Mouse (Mus musculus): Measurements from ENCODE around the gene Slc9a9. TPM values are rescaled to one million over a fixed set of nuclear protein-coding genes. Genes with fewer than 3 reads are reported as not detected.

Gene Slc9a9
- polyA plus RNA-seq, 1 experiment: 8.9 TPM

DNA sequence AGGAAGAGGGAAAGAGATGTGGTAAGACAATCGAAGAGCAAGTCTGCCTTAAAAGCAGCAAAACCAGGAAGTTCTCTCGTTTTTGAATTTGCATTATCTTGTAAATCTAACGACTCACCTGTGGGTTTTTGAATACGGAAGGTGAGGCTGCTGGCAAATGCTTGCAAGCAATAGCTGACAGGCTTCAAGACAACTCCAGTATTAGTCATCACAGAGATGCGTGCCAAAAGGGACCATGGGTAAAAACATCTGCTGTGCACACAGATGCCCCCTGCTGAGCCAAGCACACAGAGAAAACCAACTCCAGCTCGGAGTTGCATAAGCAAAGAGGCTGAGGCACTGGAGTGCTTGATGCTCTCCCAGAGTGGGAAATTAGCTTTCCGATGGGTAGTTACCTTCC is 1.1 kb upstream of the Slc9a9 start:
- DNase-seq: peak; percentile 24 to 30
- Histone ChIP-seq H3K27ac (ENCODE audit: insufficient read depth, low read length) (no peak overlapping the region), H3K4me1 (ENCODE audit: control insufficient read depth, insufficient read depth, low read length) (peaks cover 3% of the 10 kb centered on the region), H3K27me3 (ENCODE audit: control insufficient read depth, insufficient read depth, low read length) (no peaks in the 10 kb centered on the region), H3K4me3 (replicated peaks; ENCODE audit: insufficient read depth, low read depth, low read length) (no peak overlapping the region)
- 67% methylated on average over 7 of the region's 7 CpGs for WGBS
- TF ChIP-seq CTCF (IDR thresholded peaks at IDR 0.05; ENCODE audit: borderline replicate concordance, insufficient read depth, low read depth, low read length) (no peak), POLR2A (IDR thresholded peaks at IDR 0.05; ENCODE audit: borderline replicate concordance, insufficient read depth, low read length) (no peak)

DNA sequence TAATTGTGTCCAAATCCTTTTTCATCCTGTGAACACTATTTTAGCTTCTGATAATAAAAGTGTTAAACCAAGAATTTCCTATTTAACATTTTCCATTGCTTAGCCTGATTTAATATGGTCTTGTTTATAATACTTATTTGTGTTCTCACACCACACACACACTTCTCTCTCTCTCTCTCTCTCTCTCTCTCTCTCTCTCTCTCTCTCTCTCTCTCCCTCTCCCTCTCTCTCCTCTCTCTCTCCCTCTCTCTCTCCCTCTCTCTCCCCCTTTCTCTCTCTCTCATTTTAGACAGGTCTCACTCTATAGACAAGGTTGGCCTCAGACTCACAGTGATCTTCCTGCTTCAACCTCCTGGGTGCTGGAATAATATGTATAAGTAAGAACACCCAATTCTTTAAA is 995 bp downstream of the Slc9a9 start:
- Histone ChIP-seq H3K4me3 (replicated peaks; ENCODE audit: insufficient read depth, low read depth, low read length) (peak overlapping the region; percentile 63), H3K4me1 (ENCODE audit: control insufficient read depth, insufficient read depth, low read length) (peaks cover 3% of the 10 kb centered on the region), H3K27ac (ENCODE audit: insufficient read depth, low read length) (no peak overlapping the region), H3K27me3 (ENCODE audit: control insufficient read depth, insufficient read depth, low read length) (no peaks in the 10 kb centered on the region)
- TF ChIP-seq POLR2A (IDR thresholded peaks at IDR 0.05; ENCODE audit: borderline replicate concordance, insufficient read depth, low read length): no peak
- no peak for TF ChIP-seq CTCF (IDR thresholded peaks at IDR 0.05; ENCODE audit: borderline replicate concordance, insufficient read depth, low read depth, low read length)
- DNase-seq: no peak

DNA sequence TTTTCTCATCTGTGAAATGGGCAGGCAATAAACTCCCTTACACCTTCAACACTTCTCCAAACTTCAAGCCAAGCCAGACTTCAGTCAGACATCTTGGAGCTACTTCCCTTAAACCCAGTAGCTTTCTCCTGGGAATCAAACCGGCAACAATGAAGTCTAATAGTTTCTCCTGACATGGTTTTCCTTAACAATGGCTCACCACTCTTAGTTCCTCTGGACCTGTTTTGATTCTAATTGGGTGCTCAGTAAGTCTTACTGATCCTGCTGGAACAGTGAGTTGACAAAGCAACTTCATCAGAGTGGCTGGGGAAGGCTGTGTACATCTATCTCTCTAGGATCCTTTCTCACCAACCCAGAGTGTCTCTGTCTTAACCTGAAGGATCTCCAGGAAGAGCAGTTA is 5.0 kb downstream of the Slc9a9 start:
- no peak for TF ChIP-seq CTCF (IDR thresholded peaks at IDR 0.05; ENCODE audit: borderline replicate concordance, insufficient read depth, low read depth, low read length)
- TF ChIP-seq POLR2A (IDR thresholded peaks at IDR 0.05; ENCODE audit: borderline replicate concordance, insufficient read depth, low read length): no peak
- 88% methylated on average over 1 of the region's 1 CpGs for WGBS
- no peak overlapping the region for H3K4me3 ChIP-seq (replicated peaks; ENCODE audit: insufficient read depth, low read depth, low read length)
- H3K27me3 ChIP-seq (ENCODE audit: control insufficient read depth, insufficient read depth, low read length): no peaks in the 10 kb centered on the region
- H3K27ac ChIP-seq (ENCODE audit: insufficient read depth, low read length): no peak overlapping the region
- no peak for DNase-seq
- no peaks in the 10 kb centered on the region; the same call in none of the 2 replicates for H3K4me1 ChIP-seq (ENCODE audit: control insufficient read depth, insufficient read depth, low read length)

DNA sequence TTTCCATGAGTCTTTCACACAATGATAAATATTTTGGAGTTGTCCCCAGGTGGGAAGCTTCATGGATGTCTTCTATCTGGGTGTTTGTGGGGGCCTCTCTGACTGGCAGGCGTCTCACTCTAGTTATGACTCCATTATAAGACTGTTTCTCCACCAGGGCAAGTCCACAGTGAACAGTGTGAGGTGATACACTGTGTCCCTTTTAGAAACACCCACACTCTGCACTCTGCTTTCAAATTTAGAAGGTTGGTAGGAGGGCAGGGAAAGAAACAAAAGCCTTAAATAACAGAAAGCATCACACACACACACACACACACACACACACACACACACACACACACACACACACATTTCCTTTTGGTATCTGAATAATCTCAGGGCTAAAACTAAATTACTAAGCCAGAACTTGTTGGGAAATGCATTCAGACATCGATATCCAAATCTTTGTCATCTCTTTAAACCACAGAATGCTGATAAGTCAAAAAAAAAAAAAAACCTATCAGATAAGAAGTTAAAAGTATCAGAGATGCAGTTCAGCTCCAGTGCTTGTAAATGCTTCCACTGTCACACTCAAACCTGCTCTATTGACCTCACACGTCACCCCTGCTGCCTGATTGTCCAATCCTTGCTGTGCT is 8.4 kb downstream of the Slc9a9 start:
- 92% methylated on average over 3 of the region's 3 CpGs for WGBS
- no peak for DNase-seq
- H3K27ac ChIP-seq (ENCODE audit: insufficient read depth, low read length): no peak overlapping the region
- no peak overlapping the region for H3K4me3 ChIP-seq (replicated peaks; ENCODE audit: insufficient read depth, low read depth, low read length)
- H3K4me1 ChIP-seq (ENCODE audit: control insufficient read depth, insufficient read depth, low read length): peaks cover 11% of the 10 kb centered on the region
- no peaks in the 10 kb centered on the region for H3K27me3 ChIP-seq (ENCODE audit: control insufficient read depth, insufficient read depth, low read length)
- TF ChIP-seq CTCF (IDR thresholded peaks at IDR 0.05; ENCODE audit: borderline replicate concordance, insufficient read depth, low read depth, low read length) (no peak), POLR2A (IDR thresholded peaks at IDR 0.05; ENCODE audit: borderline replicate concordance, insufficient read depth, low read length) (no peak)

DNA sequence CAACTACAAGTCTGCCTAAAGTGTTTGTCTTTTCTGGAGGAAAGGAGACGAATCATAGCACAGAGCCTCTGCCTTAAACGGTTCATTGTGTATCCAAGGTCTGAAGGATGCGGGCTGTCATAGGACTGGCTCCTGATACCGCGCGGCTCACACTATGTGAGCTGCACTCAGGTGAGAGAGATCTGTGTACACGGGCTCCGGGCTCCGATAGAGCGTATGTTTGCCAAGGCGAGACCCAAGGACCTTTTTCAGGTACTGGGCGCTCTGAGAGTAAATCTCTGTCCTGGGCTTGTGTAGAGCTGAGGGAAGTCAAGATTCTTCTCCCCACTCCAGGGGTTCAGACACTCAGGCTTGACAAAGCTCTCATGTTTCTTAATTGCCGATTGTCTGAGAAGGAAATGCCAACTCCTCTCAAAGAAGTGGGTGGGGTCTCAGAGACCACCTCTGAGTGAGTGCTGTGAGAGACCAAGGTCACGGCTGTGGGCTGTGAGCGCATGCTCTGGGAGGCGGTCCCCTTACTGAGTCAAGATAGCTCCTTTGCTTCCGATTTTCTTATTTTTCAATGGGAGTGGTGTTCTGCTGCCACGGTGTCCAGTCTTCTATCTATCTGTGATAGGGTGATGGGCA is 10.9 kb downstream of the Slc9a9 start:
- Histone ChIP-seq H3K27me3 (ENCODE audit: control insufficient read depth, insufficient read depth, low read length) (no peaks in the 10 kb centered on the region), H3K27ac (ENCODE audit: insufficient read depth, low read length) (no peak overlapping the region), H3K4me1 (ENCODE audit: control insufficient read depth, insufficient read depth, low read length) (peaks cover 11% of the 10 kb centered on the region), H3K4me3 (replicated peaks; ENCODE audit: insufficient read depth, low read depth, low read length) (no peak overlapping the region)
- TF ChIP-seq POLR2A (IDR thresholded peaks at IDR 0.05; ENCODE audit: borderline replicate concordance, insufficient read depth, low read length) (no peak), CTCF (IDR thresholded peaks at IDR 0.05; ENCODE audit: borderline replicate concordance, insufficient read depth, low read depth, low read length) (no peak)
- 87% methylated on average over 18 of the region's 18 CpGs for WGBS
- no peak for DNase-seq

DNA sequence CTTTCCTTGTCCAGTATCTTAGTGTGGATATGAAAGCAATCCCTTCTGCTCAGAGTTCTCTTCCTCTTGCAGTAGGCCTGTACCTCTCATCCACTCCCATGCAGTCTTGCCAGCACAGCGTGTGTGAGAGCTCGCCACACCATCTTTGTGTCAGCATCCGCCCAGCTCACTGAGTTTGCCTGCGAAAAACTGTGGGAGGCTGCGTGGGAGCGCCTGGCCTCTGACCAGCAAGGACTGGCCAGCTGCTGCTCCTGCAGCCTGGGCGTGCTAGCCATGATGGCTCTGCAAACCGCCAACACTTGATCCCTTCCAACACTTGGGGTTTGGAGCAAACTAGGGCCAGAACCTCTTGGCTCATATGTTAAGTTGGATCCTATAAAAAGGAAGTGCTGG is 11.4 kb downstream of the Slc9a9 start:
- peaks cover 11% of the 10 kb centered on the region for H3K4me1 ChIP-seq (ENCODE audit: control insufficient read depth, insufficient read depth, low read length)
- WGBS: 21% methylated on average over 8 of the region's 8 CpGs

DNA sequence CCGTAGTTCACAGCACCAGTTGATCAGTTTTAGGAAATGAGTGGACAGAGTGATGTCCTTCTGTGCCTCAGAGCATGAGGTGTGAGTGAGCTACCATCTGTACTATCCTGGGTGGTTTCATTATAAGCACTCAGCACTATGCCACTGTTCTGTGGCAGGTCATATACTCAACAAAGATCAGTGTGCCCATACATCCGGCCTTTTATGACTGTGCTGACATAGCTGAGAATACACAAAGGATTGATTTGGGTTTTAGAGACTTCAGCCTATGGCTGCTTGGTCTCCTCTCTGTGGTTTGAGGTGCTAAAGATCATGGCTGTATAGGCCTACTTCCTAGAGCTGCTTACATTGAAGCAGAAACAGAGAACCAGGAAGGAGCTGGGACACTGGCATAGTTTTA is 12.6 kb downstream of the Slc9a9 start:
- no peak for DNase-seq
- 89% methylated on average over 2 of the region's 2 CpGs for WGBS
- Histone ChIP-seq H3K27ac (ENCODE audit: insufficient read depth, low read length) (no peak overlapping the region), H3K4me1 (ENCODE audit: control insufficient read depth, insufficient read depth, low read length) (peaks cover 11% of the 10 kb centered on the region), H3K27me3 (ENCODE audit: control insufficient read depth, insufficient read depth, low read length) (no peaks in the 10 kb centered on the region), H3K4me3 (replicated peaks; ENCODE audit: insufficient read depth, low read depth, low read length) (no peak overlapping the region)
- TF ChIP-seq CTCF (IDR thresholded peaks at IDR 0.05; ENCODE audit: borderline replicate concordance, insufficient read depth, low read depth, low read length) (no peak), POLR2A (IDR thresholded peaks at IDR 0.05; ENCODE audit: borderline replicate concordance, insufficient read depth, low read length) (no peak)

More for the DNA sequence above, 11.4 kb downstream of the Slc9a9 start:
- Histone ChIP-seq H3K4me3 (replicated peaks; ENCODE audit: insufficient read depth, low read depth, low read length) (no peak overlapping the region), H3K27me3 (ENCODE audit: control insufficient read depth, insufficient read depth, low read length) (no peaks in the 10 kb centered on the region), H3K27ac (ENCODE audit: insufficient read depth, low read length) (no peak overlapping the region)
- no peak for TF ChIP-seq POLR2A (IDR thresholded peaks at IDR 0.05; ENCODE audit: borderline replicate concordance, insufficient read depth, low read length)
- TF ChIP-seq CTCF (IDR thresholded peaks at IDR 0.05; ENCODE audit: borderline replicate concordance, insufficient read depth, low read depth, low read length): no peak
- peak; percentile 60 to 71 for DNase-seq

DNA sequence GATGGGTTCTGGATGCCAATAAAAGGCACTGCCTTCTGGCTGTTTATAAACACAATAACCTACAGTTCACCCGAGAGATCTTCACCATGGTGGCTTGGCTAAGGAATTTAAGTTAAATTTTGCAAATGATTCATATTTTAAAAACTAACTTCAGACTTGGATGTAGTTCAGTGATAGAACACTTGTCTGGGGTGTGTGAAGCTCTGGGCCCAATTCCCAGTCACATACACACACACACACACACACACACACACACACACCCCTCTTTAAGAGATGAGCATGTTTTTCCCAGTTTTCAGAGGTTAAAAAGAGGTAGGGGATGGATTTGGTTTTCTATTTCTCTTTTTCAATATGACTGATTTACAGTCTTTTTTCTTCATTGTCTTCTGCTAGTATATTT is 15.9 kb downstream of the Slc9a9 start:
- peaks cover 6% of the 10 kb centered on the region for H3K4me1 ChIP-seq (ENCODE audit: control insufficient read depth, insufficient read depth, low read length)
- H3K27ac ChIP-seq (ENCODE audit: insufficient read depth, low read length): no peak overlapping the region
- WGBS: 74% methylated on average over 1 of the region's 1 CpGs
- no peak for TF ChIP-seq CTCF (IDR thresholded peaks at IDR 0.05; ENCODE audit: borderline replicate concordance, insufficient read depth, low read depth, low read length)
- no peak for TF ChIP-seq POLR2A (IDR thresholded peaks at IDR 0.05; ENCODE audit: borderline replicate concordance, insufficient read depth, low read length)
- no peaks in the 10 kb centered on the region for H3K27me3 ChIP-seq (ENCODE audit: control insufficient read depth, insufficient read depth, low read length)
- no peak overlapping the region for H3K4me3 ChIP-seq (replicated peaks; ENCODE audit: insufficient read depth, low read depth, low read length)
- no peak for DNase-seq

Data from cerebellum, adult 2 months (tissue).